Mouse (Mus musculus): Measurements from ENCODE around the gene Pold3.
"Not testable (repeated sequence)": the region's sequence is repeated elsewhere in the genome, so short reads cannot be mapped to it uniquely, and the experiment has no call there.

Gene Pold3

GRCm38 (mm10) chr7:100108341-100108740, 13.0 kb downstream of the Pold3 start:
- DNase-seq = peak; percentile 31

DNA sequence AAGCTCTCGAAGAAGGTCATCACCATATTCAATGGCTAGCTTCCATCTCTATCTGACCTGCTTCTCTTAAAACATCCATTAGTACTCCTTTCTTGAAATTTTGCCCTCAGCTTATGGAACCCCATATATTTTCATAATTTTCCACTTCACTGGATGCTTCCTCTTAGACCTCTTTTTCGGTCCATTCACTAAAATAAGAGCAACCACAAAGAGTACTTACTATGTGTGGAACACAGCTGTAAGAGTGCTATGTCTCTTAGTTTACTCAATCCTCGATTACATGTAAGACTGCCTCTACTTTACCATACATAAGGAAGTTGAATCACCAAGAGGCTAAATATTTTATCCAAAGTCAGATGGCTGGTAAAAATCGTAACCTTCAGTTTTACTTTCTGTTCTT, 16.7 kb downstream of the Pold3 start:
- DNase-seq = no peak

GRCm38 (mm10) chr7:100100031-100100595, 21.3 kb downstream of the Pold3 start:
- DNase-seq = no peak

DNA sequence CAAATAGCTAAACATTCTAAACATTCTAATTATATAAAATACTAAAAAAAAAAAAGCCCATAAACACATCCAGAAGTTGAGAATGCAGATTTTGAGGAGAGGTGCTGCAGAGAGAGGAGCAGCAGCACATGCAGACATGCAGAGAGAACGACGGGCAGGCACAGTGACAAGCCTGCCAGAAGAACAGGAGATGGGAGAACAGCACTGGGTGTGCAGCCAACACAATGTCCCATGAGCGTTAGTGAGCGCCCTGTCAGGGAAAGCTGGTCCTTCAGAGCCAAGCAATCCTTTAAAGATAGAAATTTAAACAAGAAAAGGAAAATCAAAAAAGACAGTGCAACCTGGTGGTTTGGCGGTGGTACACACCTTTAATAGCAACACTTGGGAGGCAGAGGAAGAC, 34.5 kb downstream of the Pold3 start:
- DNase-seq = no peak

DNA sequence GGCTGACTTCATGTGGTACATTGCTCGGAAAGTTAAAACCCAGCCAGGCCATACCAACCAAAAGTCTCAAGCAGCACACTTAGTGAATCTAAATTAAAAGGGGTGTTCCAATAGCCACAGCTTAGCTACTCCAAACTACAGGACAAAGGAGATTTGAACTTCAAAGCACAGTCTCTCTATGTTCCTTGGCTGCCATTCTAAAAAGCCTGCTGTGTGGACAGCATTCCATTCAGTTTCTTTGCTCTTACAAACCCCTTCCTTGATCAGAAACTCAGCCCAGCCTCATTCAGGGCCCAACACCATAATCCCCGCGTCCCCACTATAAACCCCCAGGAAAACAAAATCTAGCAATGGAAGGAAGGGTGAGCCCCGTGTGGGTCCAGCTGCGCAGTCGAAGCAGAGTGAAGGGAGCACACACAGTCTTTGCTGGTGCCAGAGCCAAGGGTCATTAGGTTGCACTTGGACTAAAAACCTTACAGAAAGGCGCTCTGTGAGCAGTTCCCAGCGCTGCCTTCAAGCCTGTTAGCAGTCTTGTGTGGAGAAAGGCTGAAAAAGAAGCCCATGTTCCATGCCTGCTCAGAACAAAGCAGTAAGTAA, 35.1 kb downstream of the Pold3 start:
- DNase-seq = no peak

GRCm38 (mm10) chr7:100083812-100084211, 37.6 kb downstream of the Pold3 start:
- DNase-seq = no peak

- DNase-seq = no peak
Measured at GRCm38 (mm10) chr7:100082836-100083235, 38.5 kb downstream of the Pold3 start.

GRCm38 (mm10) chr7:100080087-100080781, 41.1 kb downstream of the Pold3 start:
- no peak for DNase-seq

GRCm38 (mm10) chr7:100077071-100077470, 44.3 kb downstream of the Pold3 start:
- no peak for DNase-seq

DNA sequence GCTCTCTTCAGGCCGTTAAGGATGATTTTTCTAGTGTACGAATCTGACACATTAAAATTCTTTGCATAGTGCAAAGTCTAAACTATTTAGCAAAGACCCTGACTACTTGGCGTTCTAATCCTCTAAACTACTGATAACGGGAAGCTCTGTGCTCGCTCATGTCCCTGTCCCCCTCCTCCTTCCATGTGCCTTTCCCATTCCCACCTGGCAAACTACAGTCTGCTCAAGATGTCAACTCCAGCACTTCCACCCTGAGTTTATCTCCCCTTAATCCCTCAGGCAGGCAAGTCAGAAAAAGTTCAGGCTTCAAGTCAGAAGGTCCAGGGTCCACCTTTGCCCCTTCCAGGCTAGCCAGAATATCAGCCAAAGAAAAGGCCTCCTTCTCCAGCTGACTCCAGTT, 45.1 kb downstream of the Pold3 start:
- no peak for DNase-seq

DNA sequence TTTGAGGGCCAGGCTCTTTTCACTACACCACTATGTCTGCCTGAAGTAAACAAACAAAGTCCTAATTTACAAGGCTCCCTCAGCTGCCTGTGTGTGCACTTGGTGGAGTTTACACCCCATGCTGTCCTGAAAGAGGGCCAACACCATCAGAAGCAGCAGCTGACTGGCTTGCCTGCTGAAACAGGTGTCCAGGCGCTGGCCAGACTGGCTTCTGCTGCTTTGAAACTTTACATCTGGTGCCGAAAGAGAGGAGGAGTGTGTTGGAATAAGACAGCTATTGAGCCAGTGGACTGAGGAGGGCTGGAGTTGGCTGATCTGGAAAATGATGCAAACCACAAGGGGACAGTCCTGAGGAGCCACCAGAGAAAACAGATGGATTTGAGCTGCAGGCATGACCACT, 47.4 kb downstream of the Pold3 start:
- peak; percentile 41 for DNase-seq

- DNase-seq = not testable (repeated sequence)
Measured at GRCm38 (mm10) chr7:100052991-100053390, 68.4 kb downstream of the Pold3 start.

DNA sequence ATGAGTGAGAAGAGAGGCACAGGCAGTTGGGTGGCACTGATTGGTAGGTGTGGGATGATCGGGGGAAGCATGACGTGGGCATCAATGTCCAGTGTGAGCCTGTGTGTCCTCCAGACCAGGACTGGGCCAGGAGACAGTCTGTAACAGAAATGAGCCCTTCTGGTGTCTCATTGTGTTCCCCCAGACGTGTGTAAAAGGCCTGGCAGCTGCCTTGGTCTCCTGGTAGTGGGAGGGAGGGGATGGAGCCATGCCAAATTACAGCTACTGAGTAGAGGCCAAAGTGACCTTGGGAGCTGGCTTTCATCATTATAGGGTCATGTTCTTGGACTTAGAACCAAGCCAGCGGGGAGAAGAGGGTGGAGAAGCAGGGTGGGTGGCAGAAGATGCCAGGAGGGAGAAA, 69.5 kb downstream of the Pold3 start:
- DNase-seq = peak; percentile 40

- DNase-seq = no peak
Measured at GRCm38 (mm10) chr7:100046486-100046885, 74.9 kb downstream of the Pold3 start.

DNA sequence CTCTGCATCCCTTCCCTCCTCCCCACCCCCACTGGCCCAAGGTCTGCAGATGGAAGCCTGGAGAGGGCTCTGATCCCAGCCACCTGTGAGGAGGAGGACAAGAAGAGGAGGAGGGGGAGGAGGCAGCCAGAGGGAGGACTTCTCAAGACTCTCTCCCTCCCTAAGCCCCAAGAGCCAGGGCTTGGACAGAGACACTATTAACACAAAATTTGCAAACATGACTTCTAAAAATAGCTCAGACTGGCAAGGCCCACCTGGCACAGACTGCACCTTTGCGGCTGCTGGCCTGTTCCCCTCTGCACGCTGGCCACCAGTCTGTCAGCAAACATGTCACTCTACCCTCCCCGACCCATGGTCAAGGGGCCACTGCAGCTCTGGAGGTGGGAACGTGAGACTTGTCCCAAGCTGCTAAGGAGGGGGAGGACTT, 77.7 kb downstream of the Pold3 start:
- no peak for DNase-seq

- no peak for DNase-seq
Measured at GRCm38 (mm10) chr7:100043096-100043495, 78.3 kb downstream of the Pold3 start.

DNA sequence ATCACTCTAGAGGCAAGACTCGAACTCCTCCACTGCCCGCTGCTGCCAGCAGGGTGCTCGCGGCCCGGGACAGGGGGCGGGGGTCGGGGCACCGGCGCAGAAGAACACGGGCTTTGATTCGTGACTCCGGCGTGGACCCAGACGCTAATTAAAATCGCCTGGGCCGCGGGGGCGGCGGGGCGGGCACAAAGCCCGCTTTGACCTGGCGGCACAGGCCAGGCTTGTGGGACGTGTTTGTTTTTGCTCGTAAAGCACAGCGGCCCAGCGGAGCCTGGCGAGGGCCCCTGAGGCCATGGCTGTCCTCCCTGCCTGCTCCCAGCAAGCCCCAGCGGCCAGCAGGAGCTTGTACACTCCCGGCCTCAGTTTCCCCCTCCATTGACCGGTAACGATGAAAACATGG, 79.2 kb downstream of the Pold3 start:
- peak; percentile 39 for DNase-seq

DNA sequence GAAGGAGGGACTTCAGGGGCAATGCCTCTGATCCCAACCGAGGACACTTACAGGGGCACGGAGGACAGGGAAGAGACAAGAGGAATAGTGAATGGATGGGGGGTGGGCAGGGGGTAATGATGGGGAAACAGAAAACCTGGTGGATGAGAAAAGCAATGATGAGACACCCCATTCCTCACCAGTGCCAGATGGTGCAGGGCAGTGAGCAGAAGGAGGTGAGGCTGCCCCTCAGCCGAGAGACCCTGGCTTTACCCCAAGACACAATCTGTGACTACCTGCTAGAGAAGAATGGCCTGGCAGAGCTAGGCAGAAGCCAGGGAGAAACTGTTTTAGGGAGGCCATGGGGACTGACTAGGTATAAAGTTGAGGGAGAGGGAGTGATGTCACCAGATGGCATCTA, 84.9 kb downstream of the Pold3 start:
- DNase-seq = no peak

DNA sequence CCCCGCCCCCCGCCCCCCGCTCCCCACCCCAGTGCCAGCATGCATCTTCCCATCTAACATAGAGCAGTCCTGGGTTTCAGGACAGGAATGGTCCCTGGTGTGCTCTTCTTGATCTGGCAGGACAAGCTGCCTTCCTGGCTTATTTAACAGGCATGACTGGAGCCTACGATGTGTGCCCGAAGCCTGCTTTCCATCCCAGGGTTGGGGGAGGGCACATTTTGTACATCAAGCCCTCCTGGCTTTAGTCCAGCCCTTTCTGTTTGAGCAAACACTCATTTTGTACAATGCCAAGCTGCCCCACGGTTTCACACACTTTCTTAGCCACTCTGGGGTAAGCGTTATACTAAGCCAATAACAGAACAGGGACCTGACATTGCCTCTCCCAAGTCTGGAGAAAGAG, 85.3 kb downstream of the Pold3 start:
- DNase-seq = no peak

DNA sequence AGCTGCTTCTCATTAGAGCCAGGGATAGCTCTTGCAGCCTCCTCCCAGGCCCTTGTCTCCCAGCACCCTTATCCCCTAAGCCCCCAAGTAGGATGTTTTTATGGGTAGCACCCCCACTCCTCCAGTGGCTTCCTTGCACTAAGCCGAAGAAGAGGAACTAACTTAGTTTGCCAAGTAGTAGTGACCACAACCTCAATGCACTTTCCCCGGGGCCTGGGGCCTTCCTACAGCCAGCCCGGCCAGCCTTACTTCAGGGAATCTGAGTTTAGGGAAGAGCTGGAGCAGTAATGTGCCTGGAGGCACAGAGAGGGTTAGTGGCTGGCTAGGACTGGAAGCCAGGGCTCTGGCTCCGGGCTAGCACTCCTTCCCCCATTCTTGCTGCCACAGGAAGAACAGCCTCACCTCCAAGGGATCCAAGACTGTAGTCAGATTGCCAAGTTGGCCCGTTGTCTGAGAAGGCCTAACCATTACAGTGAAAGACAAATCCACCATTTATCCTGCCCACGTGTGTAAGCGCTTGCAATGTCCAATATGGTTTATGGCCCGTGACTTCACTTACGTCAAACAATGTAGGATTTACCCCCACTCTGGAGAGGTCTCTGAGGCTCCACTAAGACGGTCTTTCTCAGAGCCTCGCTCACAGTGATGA, 86.4 kb downstream of the Pold3 start:
- DNase-seq = no peak

DNA sequence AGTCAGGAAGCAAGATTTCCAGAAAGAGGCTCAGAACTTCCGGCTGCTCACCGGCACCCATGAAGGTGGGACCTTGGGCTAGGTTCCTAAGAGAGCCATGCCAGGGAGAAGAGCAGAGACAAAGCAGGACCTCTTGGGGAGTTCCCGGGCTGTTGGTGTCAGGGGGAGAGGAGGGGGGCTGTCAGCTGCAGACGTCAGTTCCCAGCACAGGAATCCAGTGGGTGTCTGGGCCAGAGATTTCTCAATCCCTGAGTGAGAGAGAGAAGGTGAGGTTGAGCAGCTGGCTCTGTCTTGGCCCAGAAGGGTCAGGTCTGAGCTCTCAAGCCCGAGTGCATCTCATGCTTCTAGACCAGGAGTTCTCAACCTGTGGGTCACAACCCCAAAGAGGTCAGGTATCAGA, 87.7 kb downstream of the Pold3 start:
- no peak for DNase-seq

All from kidney, postnatal 10 days (tissue).